Mouse (Mus musculus): ENCODE data around the gene Npffr2.
A peak's percentile ranks its signal among the peaks of the same experiment; 100 is the strongest.

GRCm38 (mm10) chr5:89543476-89543875, 16.2 kb downstream of the Npffr2 start:
- peak; percentile 34; the same call in 1 of the 2 replicates for TF ChIP-seq CTCF (IDR thresholded peaks at IDR 0.05; ENCODE audit: extremely low read depth, insufficient read length, insufficient replicate concordance, low read depth, low read length)
- no peak for TF ChIP-seq POLR2A (IDR thresholded peaks at IDR 0.05; ENCODE audit: low read depth, low read length)
